Mouse (Mus musculus): ENCODE results near the gene Vmn1r12.
"Not testable (repeated sequence)": the region's sequence is repeated elsewhere in the genome, so short reads cannot be mapped to it uniquely, and the experiment has no call there.

The Vmn1r12 gene

DNA sequence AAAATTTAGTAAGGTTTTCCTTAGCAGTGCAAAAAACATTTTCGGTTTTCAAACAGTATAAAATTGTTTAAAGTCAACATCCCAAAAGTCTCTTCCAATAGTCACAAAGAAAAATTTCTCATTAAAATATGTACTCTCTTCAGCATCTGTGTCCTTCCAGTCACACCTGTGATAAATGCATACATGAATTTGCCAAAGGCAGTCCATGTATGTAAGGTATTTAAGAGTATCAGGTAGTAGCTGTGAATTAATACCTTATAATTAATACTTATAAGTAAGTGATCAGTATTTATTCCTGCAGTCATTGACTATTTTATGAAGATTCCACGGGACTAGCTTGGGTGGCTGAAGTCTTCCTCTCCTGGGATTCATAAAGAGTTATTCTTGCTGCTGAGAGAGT, at the start of gene Vmn1r12:
Gene Vmn1r12, plus strand, starts transcription at position 301 of the 400 bp plus-strand sequence.
- DNase-seq (ENCODE audit: low spot score in 2 of 2): no peak

DNA sequence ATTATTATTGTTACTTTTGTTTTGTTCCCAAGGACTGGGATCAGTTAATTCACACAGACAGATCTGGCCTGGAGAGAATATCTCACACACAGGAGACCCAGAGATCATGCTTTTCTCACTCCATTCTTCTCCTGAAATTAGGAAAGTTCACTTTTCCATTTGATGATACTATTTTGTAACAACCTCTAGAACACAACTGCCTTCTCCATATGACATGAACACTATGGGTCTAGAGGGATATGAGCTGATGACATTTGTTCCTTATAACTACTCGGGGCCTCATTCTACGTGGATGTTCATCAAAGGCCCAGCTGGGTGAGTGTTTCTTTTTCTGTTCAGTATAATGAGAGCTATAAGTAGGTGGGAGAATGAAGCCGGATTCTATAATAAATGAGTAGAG, 47.6 kb upstream of the Vmn1r12 start, which contains the start of gene Vmn1r10:
Gene Vmn1r10, plus strand, starts transcription at position 301 of the 400 bp plus-strand sequence.
- DNase-seq (ENCODE audit: low spot score in 2 of 2): no peak

DNA sequence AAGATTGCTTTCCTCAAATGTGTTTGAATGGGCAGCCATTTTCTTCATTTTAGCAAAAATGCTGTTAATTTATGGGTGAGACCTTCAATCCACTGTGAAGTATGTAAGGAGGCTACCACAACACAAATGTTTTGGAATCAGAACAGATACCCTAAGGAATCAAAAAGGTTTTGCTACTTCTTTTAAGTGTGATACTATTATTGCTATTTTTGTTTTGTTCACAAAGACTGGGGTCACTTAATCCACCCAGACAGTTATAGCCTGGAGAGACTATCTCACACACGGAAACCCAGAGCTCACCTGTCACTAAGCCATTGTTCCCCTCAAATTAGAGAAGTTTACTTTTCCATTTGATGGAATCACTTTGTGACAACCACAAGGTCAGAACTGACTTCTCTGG, 23.6 kb upstream of the Vmn1r12 start, which contains the start of gene Vmn1r11:
Gene Vmn1r11, plus strand, starts transcription at position 301 of the 400 bp plus-strand sequence.
- DNase-seq (ENCODE audit: low spot score in 2 of 2): no peak

DNA sequence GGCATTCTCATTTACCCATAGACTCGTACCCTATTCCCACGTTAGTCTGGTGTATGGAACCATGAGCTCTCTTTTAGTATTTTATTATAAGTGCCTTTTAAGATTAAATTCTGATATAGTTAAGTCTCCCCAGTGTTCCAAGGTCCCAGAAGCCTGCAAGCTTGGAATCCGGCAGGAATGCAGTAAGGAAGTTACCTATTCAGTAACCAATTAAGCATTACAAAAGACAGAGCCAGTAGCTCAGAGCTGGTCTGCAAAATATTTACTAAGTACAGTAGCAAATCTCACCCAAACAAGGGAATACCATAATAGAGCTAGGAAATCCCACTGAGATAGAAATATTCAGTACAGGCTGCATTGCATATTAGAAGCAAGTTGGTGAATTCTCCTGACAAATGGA, 33.3 kb downstream of the Vmn1r12 start:
- DNase-seq (ENCODE audit: low spot score in 2 of 2): not testable (repeated sequence)

DNA sequence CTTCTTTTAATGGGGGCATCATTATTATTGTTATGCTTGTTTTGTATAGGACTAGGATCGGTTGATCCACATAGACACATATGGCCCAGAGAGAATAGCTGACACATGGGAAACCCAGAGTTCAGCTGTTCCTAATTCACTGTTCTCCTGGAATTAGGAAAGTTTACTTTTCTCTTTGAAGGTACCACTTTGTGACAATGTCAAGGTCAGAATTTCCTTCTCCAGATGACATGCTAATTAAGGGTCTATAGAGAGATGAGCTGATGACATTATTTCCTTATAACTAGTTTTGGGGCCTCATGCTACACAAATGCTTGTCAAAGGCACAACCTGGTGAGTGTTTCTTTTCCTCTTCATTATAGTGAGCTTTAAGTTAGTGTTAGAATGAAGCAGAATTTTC, 46.3 kb downstream of the Vmn1r12 start, which contains the start of gene Vmn1r13:
Gene Vmn1r13, plus strand, starts transcription at position 301 of the 400 bp plus-strand sequence.
- not testable (repeated sequence) for DNase-seq (ENCODE audit: low spot score in 2 of 2)

All from frontal cortex, postnatal 25 days (tissue).